Mouse (Mus musculus): ENCODE data around the gene Baz2b.

The Baz2b gene

GRCm38 (mm10) chr2:60209703-60210651, at the start of gene Baz2b, which contains the start of gene March7:
Baz2b (minus strand) TSS chr2:60209839.
March7 (plus strand) TSS chr2:60209887.
- peak; percentile 70 to 74 for DNase-seq (ENCODE audit: low spot score in 2 of 2)

- no peak for DNase-seq (ENCODE audit: low spot score in 2 of 2)
Observed at GRCm38 (mm10) chr2:60259186-60259585, 49.5 kb upstream of the Baz2b start.

DNA sequence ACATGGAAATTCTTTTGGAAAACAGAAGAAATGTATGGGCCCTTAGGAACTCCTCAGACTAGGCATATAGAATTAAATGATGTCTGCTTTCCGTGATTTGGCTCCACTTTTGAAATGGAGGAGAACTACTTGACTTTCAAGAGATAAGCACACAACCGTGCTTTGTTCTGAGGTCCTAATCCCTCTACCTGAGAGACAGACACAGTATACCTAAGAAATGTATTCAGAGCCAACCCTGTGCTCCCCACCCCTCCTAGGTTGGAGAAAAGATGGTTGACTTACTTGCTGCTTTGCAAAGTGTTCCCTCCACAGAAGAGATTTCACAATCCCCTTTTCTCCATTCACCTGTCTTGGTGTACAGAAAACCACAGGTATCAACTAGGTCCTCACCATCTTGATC, 47.1 kb upstream of the Baz2b start:
- DNase-seq (ENCODE audit: low spot score in 2 of 2): no peak

GRCm38 (mm10) chr2:60253506-60253905, 43.9 kb upstream of the Baz2b start:
- DNase-seq (ENCODE audit: low spot score in 2 of 2): peak; percentile 15 to 22

- no peak for DNase-seq (ENCODE audit: low spot score in 2 of 2)
Observed at GRCm38 (mm10) chr2:60252782-60253181, 43.1 kb upstream of the Baz2b start.

GRCm38 (mm10) chr2:60234506-60234905, 24.9 kb upstream of the Baz2b start:
- no peak for DNase-seq (ENCODE audit: low spot score in 2 of 2)

GRCm38 (mm10) chr2:60233147-60233546, 23.5 kb upstream of the Baz2b start:
- no peak for DNase-seq (ENCODE audit: low spot score in 2 of 2)

DNA sequence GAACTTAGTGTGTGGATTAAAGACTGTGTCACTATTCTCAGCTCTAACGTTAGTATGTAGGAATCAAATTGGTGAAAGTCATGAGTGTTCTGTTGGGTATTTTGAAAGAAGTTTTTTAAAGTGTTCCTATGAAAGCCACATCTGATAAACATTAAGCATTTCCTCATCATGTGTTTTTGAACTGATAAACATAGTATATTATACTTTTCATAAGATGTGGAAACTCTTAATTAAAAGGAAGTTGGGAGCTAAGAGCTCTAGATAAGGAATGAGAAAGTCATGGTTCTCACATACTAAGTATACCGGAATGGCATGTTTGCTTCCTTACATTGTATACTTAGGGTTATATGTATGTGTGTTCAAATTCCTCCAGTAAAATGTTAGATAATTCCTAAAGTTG, 20.7 kb upstream of the Baz2b start:
- no peak for DNase-seq (ENCODE audit: low spot score in 2 of 2)

DNA sequence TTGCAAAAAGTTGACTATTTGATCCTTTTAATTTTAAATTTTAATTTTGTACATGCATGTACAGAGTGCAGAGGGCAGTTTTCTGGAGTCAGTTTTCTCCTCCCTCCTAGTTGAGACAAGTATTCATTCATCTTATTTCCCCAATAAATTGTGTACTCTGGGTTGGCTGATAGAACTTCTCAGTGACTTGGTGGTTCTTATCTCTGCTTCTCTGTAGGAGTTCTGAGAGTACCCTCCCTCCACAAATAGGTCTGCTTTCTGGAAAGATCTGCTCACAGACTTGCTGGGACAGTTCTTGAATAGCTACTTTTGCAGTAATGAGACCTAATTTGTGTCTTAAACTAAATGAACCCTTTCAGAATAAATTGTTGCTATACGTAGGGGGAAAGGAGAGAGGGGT, 18.8 kb upstream of the Baz2b start:
- DNase-seq (ENCODE audit: low spot score in 2 of 2): no peak

DNA sequence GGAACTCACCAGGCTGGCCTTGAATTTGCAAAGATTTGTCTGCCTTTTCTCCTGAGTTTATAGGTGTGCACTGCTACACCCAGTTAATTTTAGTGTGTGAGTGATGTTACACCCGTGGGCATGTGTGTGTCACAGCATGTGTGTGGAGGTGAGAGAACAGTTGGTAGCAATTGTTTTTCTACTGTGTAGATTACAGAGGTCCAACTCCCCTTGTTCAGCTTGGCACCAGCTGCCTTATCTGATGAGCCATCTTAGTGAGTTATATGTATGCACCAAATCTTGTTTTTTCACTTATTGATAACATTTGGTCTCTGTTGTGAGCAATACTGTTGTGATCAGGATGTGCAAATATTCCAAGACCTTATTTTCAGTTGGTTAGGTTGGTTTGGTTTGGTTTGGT, 13.8 kb upstream of the Baz2b start:
- DNase-seq (ENCODE audit: low spot score in 2 of 2): no peak

- DNase-seq (ENCODE audit: low spot score in 2 of 2): no peak
Observed at GRCm38 (mm10) chr2:60221954-60222353, 12.3 kb upstream of the Baz2b start.

DNA sequence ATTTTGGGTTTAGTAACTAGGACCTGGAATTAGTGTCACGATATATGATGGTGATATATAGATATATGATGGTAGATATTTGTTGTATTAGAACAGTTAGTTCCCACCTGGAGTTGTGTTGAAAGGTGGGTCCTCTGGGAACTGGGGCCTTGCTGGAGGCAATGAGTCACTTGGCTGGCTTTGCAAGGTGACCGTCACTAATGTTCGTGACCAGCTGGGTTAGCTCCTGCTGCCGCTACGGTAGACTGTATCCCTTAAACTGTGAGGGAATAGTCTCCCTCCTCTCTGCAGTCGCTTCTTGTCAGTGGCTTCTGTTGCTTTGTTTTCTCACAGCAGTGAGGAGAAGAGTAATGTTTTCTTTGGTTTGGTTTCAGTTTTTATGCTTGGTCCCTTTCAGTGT, 11.6 kb upstream of the Baz2b start:
- DNase-seq (ENCODE audit: low spot score in 2 of 2): no peak

GRCm38 (mm10) chr2:60217620-60218019, 8.0 kb upstream of the Baz2b start:
- no peak for DNase-seq (ENCODE audit: low spot score in 2 of 2)

DNA sequence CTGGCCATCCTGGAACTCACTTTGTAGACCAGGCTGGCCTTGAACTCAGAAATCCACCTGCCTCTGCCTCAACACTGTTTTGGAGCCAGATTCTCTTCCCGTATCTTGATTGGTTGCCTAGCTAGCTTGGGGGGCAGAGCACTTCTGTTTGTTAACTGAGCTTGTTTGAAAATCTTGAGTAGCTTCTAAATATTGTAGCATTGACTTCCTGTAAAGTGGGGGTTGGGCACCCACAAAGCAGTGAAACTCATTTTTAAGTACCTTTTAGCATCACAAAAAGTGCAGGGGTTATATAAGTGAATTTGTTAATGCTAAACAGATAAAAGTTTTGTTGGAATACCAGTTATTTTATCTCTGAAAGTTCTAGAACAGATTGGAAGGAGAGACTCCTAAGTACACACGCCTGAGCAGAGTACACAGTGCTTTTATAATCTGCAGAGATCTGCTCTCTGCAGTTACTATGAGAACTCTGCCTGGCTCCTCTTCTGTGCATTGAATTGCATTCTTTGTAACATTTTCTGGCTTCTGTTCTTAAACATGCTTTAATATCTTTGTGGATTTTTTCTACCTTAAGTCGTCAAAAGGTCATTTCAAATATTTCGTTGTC, 7.0 kb upstream of the Baz2b start:
- no peak for DNase-seq (ENCODE audit: low spot score in 2 of 2)

- no peak for DNase-seq (ENCODE audit: low spot score in 2 of 2)
Observed at GRCm38 (mm10) chr2:60214683-60215082, 5.0 kb upstream of the Baz2b start.

DNA sequence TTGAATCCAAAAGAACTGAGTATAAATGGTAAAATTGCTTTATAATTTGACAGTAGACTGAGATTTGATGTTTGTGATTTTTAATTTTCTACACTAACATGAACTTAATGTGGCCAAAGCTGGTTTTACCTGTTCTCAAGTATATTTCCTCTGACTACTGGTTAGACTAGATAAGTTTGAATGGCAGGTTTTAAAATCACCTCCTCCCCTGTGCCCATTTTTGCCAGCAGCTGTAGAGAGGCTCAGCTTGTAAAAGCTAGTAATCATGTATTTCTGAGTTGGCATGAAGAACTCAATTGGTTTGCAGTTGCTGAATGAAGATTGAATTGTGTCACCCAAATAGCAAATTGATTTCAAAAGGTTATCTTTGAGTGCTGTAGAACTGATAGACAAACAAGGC, 2.8 kb upstream of the Baz2b start:
- no peak for DNase-seq (ENCODE audit: low spot score in 2 of 2)

DNA sequence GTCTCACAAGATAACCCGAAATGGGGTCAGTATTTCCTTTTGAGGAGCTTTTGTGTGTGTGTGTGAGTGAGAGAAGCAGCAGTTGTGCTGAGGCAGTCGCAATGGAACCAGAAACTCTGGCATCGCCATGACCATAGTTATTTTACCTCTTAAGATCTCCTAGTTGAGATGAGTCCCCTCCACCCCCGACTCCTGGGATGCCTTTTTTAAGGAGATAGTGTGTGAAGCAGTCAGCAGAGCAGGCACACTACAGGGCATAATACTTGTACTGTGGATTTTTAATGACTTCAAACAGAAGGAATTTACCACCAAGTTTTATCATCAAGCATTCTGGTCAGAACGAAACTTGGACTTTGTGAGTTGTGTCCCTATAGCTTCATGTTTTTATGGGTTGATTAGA, 1.2 kb upstream of the Baz2b start:
- DNase-seq (ENCODE audit: low spot score in 2 of 2): no peak

DNA sequence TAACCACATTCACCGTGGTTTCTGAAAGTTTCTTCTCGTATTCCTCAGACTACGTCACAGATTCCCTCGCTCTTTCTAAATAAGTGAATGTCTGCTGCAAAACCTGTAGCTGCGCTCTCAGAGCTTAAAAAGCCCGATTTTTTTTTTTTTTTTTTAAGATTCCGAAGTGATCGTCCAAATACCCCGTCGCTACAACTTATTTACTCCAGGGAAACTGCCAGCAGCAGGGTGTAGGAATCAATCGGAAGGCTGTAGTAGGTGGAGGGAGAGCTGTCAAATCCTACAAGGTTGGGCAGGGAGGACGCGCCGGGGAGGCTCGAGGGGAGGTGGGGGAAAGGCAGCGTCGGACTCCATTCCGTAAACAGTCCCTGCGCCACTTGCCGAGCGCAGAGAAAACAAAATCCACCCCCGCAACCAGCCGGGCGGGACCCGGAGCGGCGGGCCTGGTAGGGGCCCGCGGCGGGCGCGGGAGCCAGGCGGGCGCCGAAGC, 472 bp downstream of the Baz2b start:
- peak; percentile 48 to 53 for DNase-seq (ENCODE audit: low spot score in 2 of 2)

DNA sequence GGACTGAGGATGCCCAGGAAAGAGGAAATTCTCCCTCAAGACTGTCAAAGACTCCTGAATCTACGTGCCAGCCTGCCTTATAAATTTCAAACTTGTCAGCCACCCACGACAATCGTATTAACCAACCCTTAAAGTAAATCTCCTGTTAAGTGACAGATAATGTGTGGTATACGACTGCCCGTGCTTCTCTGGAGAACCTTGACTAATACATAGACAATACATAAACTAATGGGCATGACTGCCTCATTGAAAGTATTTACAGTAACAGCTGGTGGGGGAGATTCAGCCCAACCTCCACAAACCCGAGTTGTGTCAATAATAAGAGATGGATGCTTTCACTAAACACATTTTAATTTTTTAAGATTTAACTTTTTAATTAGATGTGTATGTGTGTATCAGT, 3.8 kb downstream of the Baz2b start:
- DNase-seq (ENCODE audit: low spot score in 2 of 2): no peak

GRCm38 (mm10) chr2:60204162-60204561, 5.5 kb downstream of the Baz2b start:
- DNase-seq (ENCODE audit: low spot score in 2 of 2): no peak

DNA sequence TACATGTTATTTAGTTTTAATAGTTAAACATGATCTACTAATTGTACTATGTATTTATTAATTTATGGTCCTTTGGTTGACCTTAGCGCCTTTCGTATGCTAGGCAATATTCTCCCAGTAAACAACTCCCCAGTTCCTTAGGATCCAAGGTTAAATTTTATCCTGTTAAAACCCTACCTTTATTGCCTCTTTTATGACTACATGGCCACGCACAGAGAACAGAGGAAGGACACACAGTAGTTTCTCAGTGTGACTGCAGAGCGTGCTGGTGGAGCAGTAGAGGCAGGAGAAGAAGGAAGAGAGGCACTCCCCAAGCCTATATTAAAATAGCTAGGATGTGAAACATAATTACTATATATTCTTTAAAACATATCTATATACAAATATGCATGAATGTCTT, 5.9 kb downstream of the Baz2b start:
- DNase-seq (ENCODE audit: low spot score in 2 of 2): no peak

- no peak for DNase-seq (ENCODE audit: low spot score in 2 of 2)
Observed at GRCm38 (mm10) chr2:60202900-60203530, 6.6 kb downstream of the Baz2b start.

- DNase-seq (ENCODE audit: low spot score in 2 of 2): no peak
Observed at GRCm38 (mm10) chr2:60200667-60201066, 9.0 kb downstream of the Baz2b start.
